Mouse (Mus musculus): Measurements from ENCODE around the gene Parp14. TPM values are rescaled to one million over a fixed set of nuclear protein-coding genes. Genes with fewer than 3 reads are reported as not detected.
"Not testable (repeated sequence)": the region's sequence is repeated elsewhere in the genome, so short reads cannot be mapped to it uniquely, and the experiment has no call there.

The Parp14 gene
- polyA plus RNA-seq, 1 experiment from 2014 or later = 2.2 TPM

DNA sequence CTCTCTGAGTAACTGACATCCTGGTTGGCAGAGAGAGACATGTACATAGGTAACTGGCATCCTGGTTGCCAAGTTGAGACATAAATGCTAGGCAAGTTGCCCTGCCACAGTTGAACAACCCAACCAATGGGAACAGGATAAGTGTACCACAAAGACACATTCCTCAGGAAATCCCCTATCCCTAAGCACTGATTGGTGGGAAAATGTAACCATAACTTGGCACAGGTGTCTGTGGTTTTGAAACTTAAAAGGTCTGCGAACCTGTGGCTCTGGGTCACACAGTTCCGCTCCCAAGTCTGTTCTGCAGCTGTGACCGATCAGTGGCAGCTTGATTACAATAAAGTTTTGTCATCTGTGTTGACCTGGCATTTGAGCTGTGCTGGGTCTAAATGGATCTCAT lies 34.0 kb upstream of the Parp14 start:
- Histone ChIP-seq H3K27ac (ENCODE audit: low read length) (no peak overlapping the region), H3K9ac (ENCODE audit: low read depth, low read length) (no peak overlapping the region), H3K4me3 (ENCODE audit: low read length) (no peak overlapping the region), H3K4me1 (ENCODE audit: control insufficient read depth, insufficient read depth, low read length) (no peaks in the 10 kb centered on the region), H3K36me3 (ENCODE audit: control insufficient read depth, insufficient read depth, low read length) (no peaks in the 10 kb centered on the region), H3K27me3 (replicated peaks; ENCODE audit: control insufficient read depth, insufficient read depth, low read length) (no peaks in the 10 kb centered on the region), H3K9me3 (ENCODE audit: control insufficient read depth, low read length) (no peaks in the 10 kb centered on the region), H3K4me2 (ENCODE audit: low read depth, low read length) (no peak overlapping the region)
- ATAC-seq = no peak
- 90% methylated on average over 3 of the region's 3 CpGs for WGBS

DNA sequence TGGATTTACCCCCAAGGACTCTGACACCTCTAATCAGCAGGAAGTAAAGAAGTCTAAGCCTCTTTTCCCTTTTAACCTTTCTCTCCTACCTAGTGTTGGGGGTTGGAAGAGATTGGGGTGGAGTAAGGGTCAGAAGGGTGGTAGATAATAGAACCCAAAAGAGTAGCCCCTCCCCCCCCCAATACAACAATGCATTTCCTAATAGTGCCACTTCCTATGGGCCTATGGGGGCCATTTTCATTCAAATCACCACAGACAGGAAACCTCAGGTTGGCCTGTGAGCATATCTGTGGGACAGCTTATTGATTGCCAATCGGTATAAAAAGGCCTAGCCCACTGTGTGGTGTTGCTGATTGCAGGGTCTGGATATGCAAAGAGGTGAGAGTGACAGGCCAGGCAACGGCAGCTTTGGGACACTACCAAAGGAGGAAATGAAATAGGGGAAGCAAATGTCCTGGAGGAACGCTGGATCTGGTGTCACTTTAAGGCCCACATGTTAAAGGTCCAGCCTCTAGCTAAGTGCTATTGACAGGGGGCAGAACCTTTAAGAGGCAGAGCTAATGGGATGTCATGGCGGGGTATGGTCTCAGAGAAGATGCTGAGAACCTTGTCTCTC lies 32.9 kb upstream of the Parp14 start:
- H3K9me3 ChIP-seq (ENCODE audit: control insufficient read depth, low read length) = no peaks in the 10 kb centered on the region
- WGBS = 80% methylated on average over 4 of the region's 4 CpGs
- no peak overlapping the region for H3K4me3 ChIP-seq (ENCODE audit: low read length)
- H3K4me1 ChIP-seq (ENCODE audit: control insufficient read depth, insufficient read depth, low read length) = no peaks in the 10 kb centered on the region
- H3K36me3 ChIP-seq (ENCODE audit: control insufficient read depth, insufficient read depth, low read length) = no peaks in the 10 kb centered on the region
- H3K27ac ChIP-seq (ENCODE audit: low read length) = no peak overlapping the region
- H3K27me3 ChIP-seq (replicated peaks; ENCODE audit: control insufficient read depth, insufficient read depth, low read length) = no peaks in the 10 kb centered on the region
- H3K4me2 ChIP-seq (ENCODE audit: low read depth, low read length) = no peak overlapping the region
- ATAC-seq = no peak
- H3K9ac ChIP-seq (ENCODE audit: low read depth, low read length) = no peak overlapping the region

DNA sequence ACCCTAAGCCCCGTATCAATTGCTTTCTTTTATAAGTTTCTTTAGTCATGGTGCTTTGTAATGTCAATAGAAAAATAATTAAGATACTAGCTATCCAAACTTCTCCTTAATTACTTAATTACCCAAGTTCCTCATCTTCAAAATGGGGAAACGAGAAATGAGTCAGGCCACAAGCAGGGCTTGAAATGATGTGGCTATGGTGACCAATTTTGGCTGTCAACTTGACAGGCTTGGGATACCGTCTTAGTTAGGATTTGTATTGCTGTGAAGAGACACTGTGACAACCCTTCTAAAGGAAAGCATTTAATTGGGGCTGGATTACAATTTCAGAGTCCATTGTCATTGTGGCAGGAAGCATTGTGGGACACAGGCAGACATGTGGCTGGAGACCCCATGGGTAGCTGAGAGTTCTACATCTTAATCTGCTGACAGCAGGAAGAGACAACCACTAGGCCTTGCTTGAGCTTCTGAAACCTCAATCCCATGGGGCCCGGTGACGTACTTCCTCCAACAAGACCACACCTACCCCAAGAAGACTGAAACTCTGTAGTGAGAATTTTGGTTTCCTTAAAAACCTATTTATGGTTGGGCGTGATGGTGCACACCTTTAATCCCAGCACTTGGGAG lies 31.8 kb upstream of the Parp14 start:
- Histone ChIP-seq H3K36me3 (ENCODE audit: control insufficient read depth, insufficient read depth, low read length) (no peaks in the 10 kb centered on the region), H3K4me3 (ENCODE audit: low read length) (no peak overlapping the region), H3K9ac (ENCODE audit: low read depth, low read length) (no peak overlapping the region), H3K4me1 (ENCODE audit: control insufficient read depth, insufficient read depth, low read length) (no peaks in the 10 kb centered on the region), H3K27me3 (replicated peaks; ENCODE audit: control insufficient read depth, insufficient read depth, low read length) (no peaks in the 10 kb centered on the region), H3K27ac (ENCODE audit: low read length) (no peak overlapping the region), H3K4me2 (ENCODE audit: low read depth, low read length) (no peak overlapping the region), H3K9me3 (ENCODE audit: control insufficient read depth, low read length) (no peaks in the 10 kb centered on the region)
- WGBS = 91% methylated on average over 6 of the region's 6 CpGs
- ATAC-seq = no peak

DNA sequence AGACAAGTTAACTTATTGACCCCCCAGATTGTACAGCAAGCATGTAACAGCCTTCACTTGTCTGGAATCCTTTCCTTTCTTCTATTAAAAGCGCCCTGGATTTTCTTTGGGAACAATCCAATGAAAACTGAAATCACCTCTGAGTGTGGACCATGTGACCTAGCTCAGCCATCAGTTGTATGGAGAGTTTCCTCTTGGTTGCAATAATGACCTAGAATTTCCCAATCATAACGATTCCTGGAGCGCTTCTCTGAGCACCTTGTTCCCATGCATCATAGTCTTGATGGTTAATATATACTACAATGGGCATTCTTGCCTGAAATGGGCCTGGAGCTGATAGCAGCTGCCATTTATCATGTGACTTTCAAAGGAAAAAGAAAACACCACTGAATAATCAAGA lies 29.2 kb upstream of the Parp14 start:
- Histone ChIP-seq H3K36me3 (ENCODE audit: control insufficient read depth, insufficient read depth, low read length) (no peaks in the 10 kb centered on the region), H3K4me1 (ENCODE audit: control insufficient read depth, insufficient read depth, low read length) (no peaks in the 10 kb centered on the region), H3K4me2 (ENCODE audit: low read depth, low read length) (no peak overlapping the region), H3K27ac (ENCODE audit: low read length) (no peak overlapping the region), H3K4me3 (ENCODE audit: low read length) (no peak overlapping the region), H3K9me3 (ENCODE audit: control insufficient read depth, low read length) (no peaks in the 10 kb centered on the region), H3K27me3 (replicated peaks; ENCODE audit: control insufficient read depth, insufficient read depth, low read length) (no peaks in the 10 kb centered on the region), H3K9ac (ENCODE audit: low read depth, low read length) (no peak overlapping the region)
- ATAC-seq = no peak
- WGBS = 78% methylated on average over 3 of the region's 3 CpGs

DNA sequence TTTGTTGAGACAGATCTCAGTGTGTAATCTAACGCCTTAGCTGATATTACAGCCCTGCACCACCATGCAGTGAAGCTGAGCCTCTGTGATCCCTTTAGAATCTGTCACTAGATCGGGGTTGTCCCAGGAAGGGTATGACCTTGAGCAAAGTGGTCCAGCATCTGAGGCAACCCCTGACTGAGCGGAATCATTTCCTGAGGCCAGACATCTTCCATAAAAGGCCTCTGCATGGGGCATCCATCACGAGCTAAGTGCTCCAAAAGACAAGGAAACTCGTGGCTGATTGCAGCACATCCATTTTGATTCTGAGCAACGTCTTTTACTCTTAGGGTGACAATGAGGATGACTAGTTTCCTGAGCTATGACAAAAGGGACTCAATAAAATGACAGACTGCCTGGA lies 23.7 kb upstream of the Parp14 start:
- H3K4me2 ChIP-seq (ENCODE audit: low read depth, low read length) = no peak overlapping the region
- no peaks in the 10 kb centered on the region for H3K4me1 ChIP-seq (ENCODE audit: control insufficient read depth, insufficient read depth, low read length)
- ATAC-seq = no peak
- H3K27ac ChIP-seq (ENCODE audit: low read length) = no peak overlapping the region
- 54% methylated on average over 6 of the region's 6 CpGs for WGBS
- H3K9me3 ChIP-seq (ENCODE audit: control insufficient read depth, low read length) = no peaks in the 10 kb centered on the region
- no peaks in the 10 kb centered on the region for H3K36me3 ChIP-seq (ENCODE audit: control insufficient read depth, insufficient read depth, low read length)
- no peak overlapping the region for H3K9ac ChIP-seq (ENCODE audit: low read depth, low read length)
- H3K4me3 ChIP-seq (ENCODE audit: low read length) = no peak overlapping the region
- no peaks in the 10 kb centered on the region for H3K27me3 ChIP-seq (replicated peaks; ENCODE audit: control insufficient read depth, insufficient read depth, low read length)

DNA sequence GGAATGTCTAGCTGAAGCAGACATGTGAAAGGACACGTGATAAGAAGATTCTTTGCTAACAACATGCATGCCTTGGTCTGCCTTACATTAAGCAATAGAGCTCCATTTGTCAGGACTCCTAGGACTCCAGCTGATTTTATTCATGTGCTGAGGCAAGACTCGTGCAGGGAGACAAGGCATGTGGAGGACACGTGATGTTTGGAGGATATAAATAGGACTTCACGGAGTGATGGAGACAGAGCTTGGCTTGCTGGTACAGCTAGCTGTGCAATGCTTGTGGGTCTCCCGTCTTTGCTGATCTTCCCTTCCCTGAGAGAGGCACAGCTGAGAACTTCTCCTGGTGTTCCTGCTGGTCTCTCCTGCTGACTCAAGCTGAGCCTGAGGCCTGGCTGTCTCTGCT lies 20.3 kb upstream of the Parp14 start:
- not testable (repeated sequence) for H3K9ac ChIP-seq (ENCODE audit: low read depth, low read length); H3K9me3 ChIP-seq (ENCODE audit: control insufficient read depth, low read length); ATAC-seq; H3K36me3 ChIP-seq (ENCODE audit: control insufficient read depth, insufficient read depth, low read length); H3K4me3 ChIP-seq (ENCODE audit: low read length); H3K4me2 ChIP-seq (ENCODE audit: low read depth, low read length); H3K27me3 ChIP-seq (replicated peaks; ENCODE audit: control insufficient read depth, insufficient read depth, low read length); H3K27ac ChIP-seq (ENCODE audit: low read length); H3K4me1 ChIP-seq (ENCODE audit: control insufficient read depth, insufficient read depth, low read length)
- WGBS = 76% methylated on average over 5 of the region's 5 CpGs

DNA sequence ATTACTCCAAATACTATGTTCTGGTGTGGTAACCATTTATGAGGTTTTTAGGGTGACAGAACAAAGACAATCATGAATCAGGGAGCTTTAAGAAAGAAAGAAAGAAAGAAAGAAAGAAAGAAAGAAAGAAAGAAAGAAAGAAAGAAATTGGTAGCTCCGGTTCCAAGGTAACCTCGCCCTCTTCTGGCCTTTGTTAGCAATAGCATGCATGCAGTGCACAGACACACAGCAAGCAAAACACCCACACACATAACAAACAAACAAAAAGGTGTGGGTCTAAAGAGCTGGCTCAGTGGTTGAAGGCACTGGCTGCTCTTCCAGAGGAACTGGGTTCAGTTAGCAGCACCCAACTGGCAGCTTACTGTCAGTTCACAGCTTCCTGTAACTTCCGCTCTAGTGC lies 19.3 kb upstream of the Parp14 start:
- WGBS = 78% methylated on average over 3 of the region's 3 CpGs
- Histone ChIP-seq H3K27ac (ENCODE audit: low read length) (no peak overlapping the region), H3K36me3 (ENCODE audit: control insufficient read depth, insufficient read depth, low read length) (no peaks in the 10 kb centered on the region), H3K4me3 (ENCODE audit: low read length) (no peak overlapping the region), H3K27me3 (replicated peaks; ENCODE audit: control insufficient read depth, insufficient read depth, low read length) (no peaks in the 10 kb centered on the region), H3K4me1 (ENCODE audit: control insufficient read depth, insufficient read depth, low read length) (no peaks in the 10 kb centered on the region), H3K9me3 (ENCODE audit: control insufficient read depth, low read length) (no peaks in the 10 kb centered on the region), H3K9ac (ENCODE audit: low read depth, low read length) (no peak overlapping the region), H3K4me2 (ENCODE audit: low read depth, low read length) (no peak overlapping the region)
- no peak for ATAC-seq

DNA sequence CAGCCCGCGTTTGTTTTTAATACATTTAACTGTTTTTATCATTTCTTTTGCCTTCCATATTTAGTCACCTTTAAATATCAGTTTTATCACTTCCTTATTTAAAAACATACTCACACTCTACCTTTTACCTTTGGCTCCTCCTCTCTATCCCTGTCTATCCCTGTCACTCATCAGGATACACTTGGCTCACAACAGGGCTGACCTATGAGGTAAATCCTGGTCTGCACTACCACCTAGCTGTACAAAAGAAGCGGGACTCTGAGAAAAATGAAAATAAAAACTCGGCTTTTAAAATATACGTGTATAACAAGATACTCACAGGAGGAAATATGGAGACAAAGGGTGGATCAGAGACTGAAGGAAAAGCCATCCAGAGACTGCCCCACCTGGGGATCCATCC lies 17.6 kb upstream of the Parp14 start:
- Histone ChIP-seq H3K4me2 (ENCODE audit: low read depth, low read length) (no peak overlapping the region), H3K9ac (ENCODE audit: low read depth, low read length) (no peak overlapping the region), H3K4me1 (ENCODE audit: control insufficient read depth, insufficient read depth, low read length) (no peaks in the 10 kb centered on the region), H3K9me3 (ENCODE audit: control insufficient read depth, low read length) (no peaks in the 10 kb centered on the region), H3K27ac (ENCODE audit: low read length) (no peak overlapping the region), H3K4me3 (ENCODE audit: low read length) (no peak overlapping the region), H3K36me3 (ENCODE audit: control insufficient read depth, insufficient read depth, low read length) (no peaks in the 10 kb centered on the region), H3K27me3 (replicated peaks; ENCODE audit: control insufficient read depth, insufficient read depth, low read length) (no peaks in the 10 kb centered on the region)
- 92% methylated on average over 5 of the region's 5 CpGs for WGBS
- no peak for ATAC-seq

DNA sequence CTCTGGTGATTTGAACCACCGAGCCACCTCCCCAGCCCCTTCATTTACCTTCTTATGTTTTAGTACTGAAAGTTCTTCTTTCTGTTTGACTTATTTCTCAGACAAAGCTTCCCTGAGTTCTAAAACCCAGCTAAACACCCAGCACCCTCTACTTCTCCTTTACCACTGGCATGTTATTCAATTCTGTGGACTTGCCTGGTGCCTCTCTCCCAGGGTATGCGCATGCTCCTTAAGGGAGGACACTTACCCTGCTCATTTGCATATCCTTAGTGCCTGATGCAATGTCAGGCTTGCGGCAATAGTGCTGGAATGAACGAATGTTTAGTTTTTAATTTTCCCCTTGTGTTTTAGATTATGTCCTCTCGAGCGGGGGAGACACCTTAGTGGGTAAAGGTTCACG lies 16.8 kb upstream of the Parp14 start:
- 88% methylated on average over 7 of the region's 7 CpGs for WGBS
- H3K9ac ChIP-seq (ENCODE audit: low read depth, low read length) = no peak overlapping the region
- ATAC-seq = no peak

DNA sequence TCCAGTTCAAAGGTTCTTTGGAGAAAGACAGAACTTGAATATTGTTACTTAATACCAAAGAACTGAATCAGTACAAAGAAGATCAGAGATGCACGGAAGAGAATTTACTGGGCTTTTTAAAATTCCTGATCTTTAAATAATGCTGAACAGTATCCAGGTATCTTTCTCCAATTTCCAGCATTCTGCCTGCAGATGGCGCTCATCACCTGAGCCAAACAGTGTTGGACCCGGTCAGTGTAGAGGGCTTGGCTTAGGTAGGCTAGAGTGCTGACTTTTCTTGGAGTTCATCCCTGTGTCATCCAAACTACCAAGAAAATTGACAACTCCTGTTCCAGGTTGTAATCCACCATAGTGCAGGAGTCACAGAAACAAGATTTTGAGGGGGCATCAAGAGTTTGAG lies 3.1 kb upstream of the Parp14 start:
- no peak for ATAC-seq

More for the DNA sequence above, 16.8 kb upstream of the Parp14 start:
- Histone ChIP-seq H3K27ac (ENCODE audit: low read length) (no peak overlapping the region), H3K4me3 (ENCODE audit: low read length) (no peak overlapping the region), H3K27me3 (replicated peaks; ENCODE audit: control insufficient read depth, insufficient read depth, low read length) (no peaks in the 10 kb centered on the region), H3K4me1 (ENCODE audit: control insufficient read depth, insufficient read depth, low read length) (no peaks in the 10 kb centered on the region), H3K4me2 (ENCODE audit: low read depth, low read length) (no peak overlapping the region), H3K9me3 (ENCODE audit: control insufficient read depth, low read length) (no peaks in the 10 kb centered on the region), H3K36me3 (ENCODE audit: control insufficient read depth, insufficient read depth, low read length) (no peaks in the 10 kb centered on the region)

More for the DNA sequence above, 3.1 kb upstream of the Parp14 start:
- Histone ChIP-seq H3K4me1 (ENCODE audit: control insufficient read depth, insufficient read depth, low read length) (peaks cover 7% of the 10 kb centered on the region), H3K27me3 (replicated peaks; ENCODE audit: control insufficient read depth, insufficient read depth, low read length) (peaks cover 5% of the 10 kb centered on the region; the same call in 1 of the 2 replicates), H3K4me3 (ENCODE audit: low read length) (no peak overlapping the region), H3K9me3 (ENCODE audit: control insufficient read depth, low read length) (no peaks in the 10 kb centered on the region; the same call in 1 of the 2 replicates), H3K4me2 (ENCODE audit: low read depth, low read length) (no peak overlapping the region), H3K27ac (ENCODE audit: low read length) (no peak overlapping the region), H3K9ac (ENCODE audit: low read depth, low read length) (no peak overlapping the region), H3K36me3 (ENCODE audit: control insufficient read depth, insufficient read depth, low read length) (no peaks in the 10 kb centered on the region)
- WGBS = 32% methylated on average over 3 of the region's 3 CpGs

Measured in intestine, embryonic 16.5 days (tissue).